Mouse (Mus musculus) ES-Bruce4 (cell line): ENCODE measurements around the gene Hnrnpr. TPM values are rescaled to one million over a fixed set of nuclear protein-coding genes. Genes with fewer than 3 reads are reported as not detected.

Source experiments
- H3K27ac ChIP-seq: 2 replicates; pipeline ENCODE4 v1.5.1; 2012; ENCODE audit warnings: low read length, inconsistent platforms; ENCODE audit not compliant: insufficient read depth
- H3K27me3 ChIP-seq: 2 replicates; pipeline ENCODE4 v1.6.1; 2012; ENCODE audit warnings: mild to moderate bottlenecking, low read length, inconsistent platforms; ENCODE audit not compliant: control insufficient read depth, poor library complexity, insufficient read depth, severe bottlenecking
- H3K36me3 ChIP-seq: 2 replicates; pipeline ENCODE4 v1.6.1; 2012; ENCODE audit warnings: inconsistent platforms, mild to moderate bottlenecking, low read length, moderate library complexity; ENCODE audit not compliant: control insufficient read depth, poor library complexity, insufficient read depth, severe bottlenecking
- H3K4me1 ChIP-seq: one replicate; pipeline ENCODE4 v1.8.1; 2011; ENCODE audit warnings: low read length; ENCODE audit not compliant: control insufficient read depth, insufficient read depth
- H3K4me3 ChIP-seq: 2 replicates; pipeline ENCODE4 v1.5.1; 2011; ENCODE audit warnings: low read depth, mild to moderate bottlenecking, low read length
- H3K9ac ChIP-seq: 2 replicates; pipeline ENCODE4 v1.6.1; 2012; ENCODE audit warnings: low read depth, mild to moderate bottlenecking, inconsistent platforms; ENCODE audit not compliant: poor library complexity, severe bottlenecking
- H3K9me3 ChIP-seq: replicated peaks from 2 replicates; pipeline ENCODE4 v1.6.1; 2012; ENCODE audit warnings: mild to moderate bottlenecking, low read length, inconsistent platforms; ENCODE audit not compliant: control insufficient read depth, poor library complexity, insufficient read depth, severe bottlenecking
- CTCF ChIP-seq: IDR thresholded peaks from one replicate; pipeline ENCODE4 v1.8.1; 2011; ENCODE audit warnings: low read depth, low read length
- EP300 ChIP-seq: IDR thresholded peaks from 2 replicates; pipeline ENCODE4 v1.6.1; 2011; ENCODE audit warnings: low read depth, low read length; ENCODE audit not compliant: insufficient read depth
- POLR2A ChIP-seq: IDR thresholded peaks from one replicate; pipeline ENCODE4 v1.8.1; 2011; ENCODE audit warnings: low read length; ENCODE audit not compliant: insufficient read depth
- polyA plus RNA-seq: library from polyadenylated mRNA; stranded (reverse); fragments of >200 nt; gene quantifications from 2 replicates; pipeline ENCODE4 v1.2.4, GENCODE M21; 2011; ENCODE audit warnings: low read depth; ENCODE audit not compliant: missing spikeins, insufficient read depth, insufficient read length

The Hnrnpr gene
- polyA plus RNA-seq, 1 experiment: 128 TPM

- Histone ChIP-seq H3K27me3 (no peaks in the 10 kb centered on the region), H3K4me3 (no peak overlapping the region), H3K9ac (no peak overlapping the region), H3K4me1 (no peaks in the 10 kb centered on the region), H3K36me3 (no peaks in the 10 kb centered on the region), H3K9me3 (no peaks in the 10 kb centered on the region), H3K27ac (no peak overlapping the region)
- TF ChIP-seq EP300: no peak
- TF ChIP-seq CTCF: no peak
- TF ChIP-seq POLR2A: no peak
Measured at GRCm38 (mm10) chr4:136383839-136384238, 73.1 kb downstream of the Hnrnpr start.

DNA sequence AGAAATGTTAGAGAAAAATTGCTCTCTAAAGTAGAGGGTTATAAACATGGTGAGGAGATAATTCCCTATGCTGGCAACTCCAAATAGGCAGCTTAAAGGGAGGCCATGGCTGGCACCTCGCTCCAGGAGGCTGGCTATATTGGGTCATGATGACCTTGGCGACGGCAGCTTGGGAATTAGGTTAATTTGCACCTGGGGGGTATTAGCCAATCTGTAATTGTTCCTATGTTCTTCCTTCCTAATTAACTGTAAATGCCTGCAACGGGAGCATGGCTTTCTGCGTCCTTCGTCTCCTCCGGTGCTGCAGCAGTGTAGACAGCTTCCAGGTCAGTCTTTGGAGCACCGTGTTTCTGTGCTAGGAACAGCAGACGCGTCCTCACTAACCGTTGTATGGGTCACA, 76.5 kb downstream of the Hnrnpr start:
- H3K4me1 ChIP-seq: no peaks in the 10 kb centered on the region
- H3K36me3 ChIP-seq: no peaks in the 10 kb centered on the region
- H3K27me3 ChIP-seq: no peaks in the 10 kb centered on the region
- no peak overlapping the region for H3K9ac ChIP-seq
- H3K4me3 ChIP-seq: no peak overlapping the region
- no peak for TF ChIP-seq EP300
- H3K9me3 ChIP-seq: no peaks in the 10 kb centered on the region
- H3K27ac ChIP-seq: no peak overlapping the region

DNA sequence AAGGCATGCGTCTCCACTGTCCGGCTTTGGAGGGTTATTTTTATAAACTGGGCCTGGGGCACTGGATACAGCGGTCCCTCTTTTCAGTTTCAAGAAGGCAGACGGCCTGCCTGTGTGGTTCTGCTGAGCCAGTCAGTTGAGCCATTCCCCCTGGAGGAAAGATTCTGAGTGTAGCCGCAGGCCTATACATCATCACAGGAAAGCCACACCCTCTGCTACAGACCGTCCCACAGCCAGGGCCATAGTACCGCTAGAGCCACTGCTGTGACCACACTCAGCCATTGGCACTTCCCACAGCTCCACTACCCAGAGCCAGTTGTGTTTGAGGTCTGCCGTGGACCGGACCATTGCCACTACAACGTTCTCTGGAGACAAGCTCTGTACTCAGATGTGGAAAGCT, 91.1 kb downstream of the Hnrnpr start:
- no peak overlapping the region for H3K27ac ChIP-seq
- no peaks in the 10 kb centered on the region for H3K9me3 ChIP-seq
- no peaks in the 10 kb centered on the region for H3K27me3 ChIP-seq
- no peak overlapping the region for H3K4me3 ChIP-seq
- TF ChIP-seq EP300 (no peak), CTCF (no peak)
- no peaks in the 10 kb centered on the region for H3K36me3 ChIP-seq
- H3K9ac ChIP-seq: no peak overlapping the region
- H3K4me1 ChIP-seq: no peaks in the 10 kb centered on the region

- Histone ChIP-seq H3K4me1 (no peaks in the 10 kb centered on the region), H3K9me3 (no peaks in the 10 kb centered on the region), H3K27ac (no peak overlapping the region), H3K27me3 (no peaks in the 10 kb centered on the region), H3K4me3 (no peak overlapping the region), H3K36me3 (no peaks in the 10 kb centered on the region), H3K9ac (no peak overlapping the region)
- no peak for TF ChIP-seq CTCF
- no peak for TF ChIP-seq EP300
- no peak for TF ChIP-seq POLR2A
Measured at GRCm38 (mm10) chr4:136407831-136408230, 97.1 kb downstream of the Hnrnpr start.

Other genes with a start within 250 kb of the Hnrnpr start
- gene Id3, start 167.4 kb upstream of the Hnrnpr start, polyA plus RNA-seq: 9.6 and 11.0 TPM in 2 replicates
- 3.1 and 6.3 TPM in 2 replicates for gene E2f2, start 138.5 kb upstream of the Hnrnpr start, polyA plus RNA-seq
- gene Asap3, start 104.6 kb upstream of the Hnrnpr start, polyA plus RNA-seq: 7.2 and 9.3 TPM in 2 replicates
- gene Tcea3, start 63.2 kb upstream of the Hnrnpr start, polyA plus RNA-seq: 57.1 and 57.8 TPM in 2 replicates
- 5.5 and 6.0 TPM in 2 replicates for gene Zfp46, start 26.3 kb upstream of the Hnrnpr start, polyA plus RNA-seq
- gene Htr1d, start 112.6 kb downstream of the Hnrnpr start, polyA plus RNA-seq: 1.1 and 1.2 TPM in 2 replicates
- 0.40 and 0.46 TPM in 2 replicates for gene 6030445D17Rik, start 151.3 kb downstream of the Hnrnpr start, polyA plus RNA-seq
- gene Luzp1, start 158.8 kb downstream of the Hnrnpr start, polyA plus RNA-seq: 67.6 and 73.0 TPM in 2 replicates